Mouse (Mus musculus) brain, adult 2 months (tissue): ENCODE results near the gene Ccdc62.

ENCODE experiments used
- DNase-seq: peaks from one replicate; pipeline ENCODE4 v3.0.0; 2011; ENCODE audit warnings: low read depth, low spot score

The Ccdc62 gene

GRCm38 (mm10) chr5:124001274-124001673 is 70.8 kb downstream of the Ccdc62 start:
- no peak for DNase-seq

GRCm38 (mm10) chr5:124002876-124003275 is 72.4 kb downstream of the Ccdc62 start:
- DNase-seq = peak; percentile 74

GRCm38 (mm10) chr5:124003375-124003774 is 72.9 kb downstream of the Ccdc62 start:
- DNase-seq = no peak

- no peak for DNase-seq
These were observed 74.1 kb downstream of the Ccdc62 start for GRCm38 (mm10) chr5:124004356-124005150.

- no peak for DNase-seq
These were observed 74.6 kb downstream of the Ccdc62 start for GRCm38 (mm10) chr5:124005151-124005500.

GRCm38 (mm10) chr5:124005591-124005990 is 75.1 kb downstream of the Ccdc62 start:
- no peak for DNase-seq

- peak; percentile 57 for DNase-seq
These were observed 75.8 kb downstream of the Ccdc62 start for GRCm38 (mm10) chr5:124006082-124006873.

GRCm38 (mm10) chr5:124006891-124007491 is 76.5 kb downstream of the Ccdc62 start:
- peak; percentile 97 for DNase-seq

GRCm38 (mm10) chr5:124010077-124010476 is 79.6 kb downstream of the Ccdc62 start:
- DNase-seq = no peak

- peak; percentile 73 for DNase-seq
These were observed 80.6 kb downstream of the Ccdc62 start for GRCm38 (mm10) chr5:124010910-124011655.

- DNase-seq = no peak
These were observed 81.4 kb downstream of the Ccdc62 start for GRCm38 (mm10) chr5:124011927-124012326.

- DNase-seq = no peak
These were observed 82.4 kb downstream of the Ccdc62 start for GRCm38 (mm10) chr5:124012885-124013284.

- no peak for DNase-seq
These were observed 83.3 kb downstream of the Ccdc62 start for GRCm38 (mm10) chr5:124013747-124014146.

GRCm38 (mm10) chr5:124014180-124014579 is 83.7 kb downstream of the Ccdc62 start:
- no peak for DNase-seq

- peak; percentile 76 for DNase-seq
These were observed 84.3 kb downstream of the Ccdc62 start for GRCm38 (mm10) chr5:124014791-124015251.

- no peak for DNase-seq
These were observed 85.2 kb downstream of the Ccdc62 start for GRCm38 (mm10) chr5:124015727-124016126.

- peak; percentile 39 for DNase-seq
These were observed 85.9 kb downstream of the Ccdc62 start for GRCm38 (mm10) chr5:124016291-124016821.

GRCm38 (mm10) chr5:124017941-124018340 is 87.5 kb downstream of the Ccdc62 start:
- DNase-seq = peak; percentile 65

GRCm38 (mm10) chr5:124018651-124019050 is 88.2 kb downstream of the Ccdc62 start:
- peak; percentile 58 for DNase-seq
